Mouse (Mus musculus) T-helper 2 cell (primary cell): ENCODE results near the gene Rassf1.
"Not testable (repeated sequence)": the region's sequence is repeated elsewhere in the genome, so short reads cannot be mapped to it uniquely, and the experiment has no call there.

ENCODE experiments used
- in situ Hi-C: fragments of 300-600 bp; cut with MboI, MseI; formaldehyde crosslinking; loops from one replicate; pipeline ENCODE4 v1.15.1; 2025; ENCODE audit warnings: high pct_unique_total_duplicates

The Rassf1 gene

GRCm38 (mm10) chr9:107553541-107554318 is 2.4 kb downstream of the Rassf1 start:
- in situ Hi-C loops = no loop called here

- in situ Hi-C loops = no loop called here
Observed at GRCm38 (mm10) chr9:107554319-107554825, 3.0 kb downstream of the Rassf1 start.

- in situ Hi-C loops = no loop called here
Observed at GRCm38 (mm10) chr9:107555031-107555457, 3.7 kb downstream of the Rassf1 start.

GRCm38 (mm10) chr9:107555701-107556100 is 4.3 kb downstream of the Rassf1 start:
- in situ Hi-C loops = no loop called here

- in situ Hi-C loops = no loop called here
Observed at GRCm38 (mm10) chr9:107556346-107556745, 5.0 kb downstream of the Rassf1 start.

- in situ Hi-C loops = no loop called here
Observed at GRCm38 (mm10) chr9:107563029-107563581, 11.8 kb downstream of the Rassf1 start, which contains the start of gene Tusc2. TSS of gene Tusc2 (plus strand) at chr9:107563255.

GRCm38 (mm10) chr9:107565556-107565955 is 14.2 kb downstream of the Rassf1 start:
- in situ Hi-C loops = not testable (repeated sequence)

- in situ Hi-C loops = no loop called here
Observed at GRCm38 (mm10) chr9:107566041-107566709, 14.8 kb downstream of the Rassf1 start.

- in situ Hi-C loops = no loop called here
Observed at GRCm38 (mm10) chr9:107566855-107567254, 15.5 kb downstream of the Rassf1 start.

- in situ Hi-C loops = no loop called here
Observed at GRCm38 (mm10) chr9:107567702-107568319, 16.5 kb downstream of the Rassf1 start, which contains the start of gene Hyal2. TSS of gene Hyal2 (plus strand) at chr9:107567945.

GRCm38 (mm10) chr9:107568331-107569261 is 17.2 kb downstream of the Rassf1 start:
- in situ Hi-C loops = no loop called here

- in situ Hi-C loops = no loop called here
Observed at GRCm38 (mm10) chr9:107569270-107569669, 17.9 kb downstream of the Rassf1 start.

- in situ Hi-C loops = no loop called here
Observed at GRCm38 (mm10) chr9:107570016-107570415, 18.7 kb downstream of the Rassf1 start.

GRCm38 (mm10) chr9:107570845-107571244 is 19.5 kb downstream of the Rassf1 start:
- in situ Hi-C loops = no loop called here

- in situ Hi-C loops = no loop called here
Observed at GRCm38 (mm10) chr9:107571534-107572326, 20.4 kb downstream of the Rassf1 start.

GRCm38 (mm10) chr9:107572327-107572662 is 20.9 kb downstream of the Rassf1 start:
- in situ Hi-C loops = no loop called here

- in situ Hi-C loops = not testable (repeated sequence)
Observed at GRCm38 (mm10) chr9:107573774-107574173, 22.4 kb downstream of the Rassf1 start.

- in situ Hi-C loops = no loop called here
Observed at GRCm38 (mm10) chr9:107575579-107576356, 24.4 kb downstream of the Rassf1 start.
